Comparison of ENCODE assay signal across 11 mouse cellular contexts in the genomic region with DNA sequence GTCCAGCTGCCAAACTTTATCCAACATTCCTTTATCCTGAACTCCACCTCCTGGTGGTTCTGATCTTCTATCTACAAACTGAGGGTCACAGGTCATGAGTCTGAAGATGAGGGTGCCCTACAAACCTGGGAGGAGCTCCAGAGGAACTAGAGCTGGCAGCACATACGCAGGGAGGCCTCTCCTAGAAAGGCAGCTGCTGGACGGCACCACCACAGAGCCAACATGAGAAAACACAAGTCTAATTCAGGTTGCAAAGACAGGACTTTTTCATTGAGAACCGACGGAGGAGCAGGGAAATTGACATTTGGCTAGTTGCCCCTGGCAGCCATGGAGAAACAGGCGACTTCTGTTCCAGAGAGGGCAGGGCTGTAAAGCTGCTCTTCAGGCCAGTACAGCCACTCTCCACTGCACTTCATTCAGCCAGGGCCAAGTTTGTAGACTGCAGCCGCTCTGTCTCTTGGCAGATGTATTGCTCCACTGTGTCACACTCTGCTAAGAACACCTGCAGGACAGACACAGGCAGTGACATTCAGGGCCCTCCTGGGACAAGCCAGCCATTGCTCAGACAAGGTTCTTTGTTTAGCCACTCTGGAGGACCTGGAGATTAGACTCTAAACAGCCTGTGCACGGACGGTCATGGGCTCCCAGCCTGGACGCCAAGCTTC. TPM values are rescaled to one million over a fixed set of nuclear protein-coding genes. Genes with fewer than 3 reads are reported as not detected.
DNase-seq lines count a peak whose midpoint lies in the region; ATAC-seq and TF ChIP-seq lines count a peak whose summit lies in the region.
"Had no signal": no experiment of that assay in that cellular context is flagged by ENCODE, and none has a peak within 500 bp of the region (broad histone marks: within the 10 kb centered on the region; RNA-seq: fewer than 3 reads in every experiment).

No protein-coding gene starts in this region.

- peak overlapping the region; percentile 48; the same call in 1 of the 2 replicates for H3K27ac ChIP-seq in hindbrain, embryonic 13.5 days
- H3K27ac ChIP-seq in hindbrain, embryonic 11.5 days (ENCODE audit: low read depth, low read length) = no peak overlapping the region
- H3K27ac ChIP-seq in gastrocnemius, adult 2 months = no peak overlapping the region
- H3K27ac ChIP-seq in neural tube, embryonic 15.5 days (replicated peaks) = peak overlapping the region; percentile 56; the same call in 1 of the 2 replicates

- DNase-seq in hindbrain, embryonic 11.5 days (ENCODE audit: low spot score) = no peak
- peak; percentile 92 for DNase-seq in brain, adult 2 months (ENCODE audit: low read depth, low spot score)
- peak; percentile 57 for DNase-seq in gastrocnemius, adult 2 months
- DNase-seq in left cerebral cortex, adult 11 months (ENCODE audit: low spot score) = peak; percentile 49
- DNase-seq in embryo, embryonic 10 days (ENCODE audit: low spot score) = no peak
- DNase-seq in liver = no peak
- DNase-seq: lung, embryonic 14.5 days had no signal

- H3K27me3 ChIP-seq in hindbrain, embryonic 13.5 days = no peaks in the 10 kb centered on the region
- H3K27me3 ChIP-seq in hindbrain, embryonic 11.5 days (ENCODE audit: control insufficient read depth, insufficient read depth, low read length) = no peaks in the 10 kb centered on the region
- no peaks in the 10 kb centered on the region for H3K27me3 ChIP-seq in neural tube, embryonic 15.5 days (replicated peaks)

- H3K36me3 ChIP-seq in hindbrain, embryonic 13.5 days = peaks cover 88% of the 10 kb centered on the region
- peaks cover 20% of the 10 kb centered on the region for H3K36me3 ChIP-seq in hindbrain, embryonic 11.5 days (ENCODE audit: control insufficient read depth, insufficient read depth, low read length)
- H3K36me3 ChIP-seq in neural tube, embryonic 15.5 days = peaks cover 80% of the 10 kb centered on the region

- peak; percentile 87 for ATAC-seq in hindbrain, embryonic 13.5 days (ENCODE audit: low FRiP score)
- ATAC-seq in hindbrain, embryonic 11.5 days (ENCODE audit: low FRiP score) = no peak
- peak; percentile 91 for ATAC-seq in neural tube, embryonic 15.5 days (ENCODE audit: low FRiP score)

- no peak overlapping the region for H3K4me2 ChIP-seq in hindbrain, embryonic 13.5 days
- no peak overlapping the region for H3K4me2 ChIP-seq in hindbrain, embryonic 11.5 days (replicated peaks; ENCODE audit: low read depth, low read length)
- no peak overlapping the region for H3K4me2 ChIP-seq in neural tube, embryonic 15.5 days
- H3K4me2 ChIP-seq: lung, embryonic 14.5 days had no signal

- H3K4me1 ChIP-seq in hindbrain, embryonic 13.5 days (replicated peaks) = no peaks in the 10 kb centered on the region
- no peaks in the 10 kb centered on the region for H3K4me1 ChIP-seq in hindbrain, embryonic 11.5 days (replicated peaks; ENCODE audit: control insufficient read depth, insufficient read depth, low read length)
- no peaks in the 10 kb centered on the region for H3K4me1 ChIP-seq in neural tube, embryonic 15.5 days

- TF ChIP-seq CTCF in gastrocnemius, adult 2 months (IDR thresholded peaks at IDR 0.05) = no peak

- H3K9me3 ChIP-seq in hindbrain, embryonic 13.5 days = no peaks in the 10 kb centered on the region
- no peaks in the 10 kb centered on the region for H3K9me3 ChIP-seq in hindbrain, embryonic 11.5 days (ENCODE audit: control insufficient read depth, low read length)
- H3K9me3 ChIP-seq in neural tube, embryonic 15.5 days (replicated peaks) = no peaks in the 10 kb centered on the region

- H3K4me3 ChIP-seq in hindbrain, embryonic 13.5 days = no peak overlapping the region
- H3K4me3 ChIP-seq in hindbrain, embryonic 11.5 days (ENCODE audit: low read depth, low read length) = no peak overlapping the region
- H3K4me3 ChIP-seq in gastrocnemius, adult 2 months = no peak overlapping the region
- no peak overlapping the region for H3K4me3 ChIP-seq in neural tube, embryonic 15.5 days (replicated peaks)

- intact Hi-C loops in gastrocnemius, adult 2 months (cut with DNase I) = no loop called here

- H3K9ac ChIP-seq in hindbrain, embryonic 13.5 days = no peak overlapping the region
- no peak overlapping the region for H3K9ac ChIP-seq in hindbrain, embryonic 11.5 days (ENCODE audit: low read depth, low read length)
- no peak overlapping the region for H3K9ac ChIP-seq in neural tube, embryonic 15.5 days (replicated peaks)
- H3K9ac ChIP-seq: lung, embryonic 14.5 days had no signal

- 84% methylated on average over 9 of the region's 9 CpGs for WGBS in hindbrain, embryonic 13.5 days
- WGBS in hindbrain, embryonic 11.5 days = 91% methylated on average over 9 of the region's 9 CpGs
- WGBS in neural tube, embryonic 15.5 days = 62% methylated on average over 9 of the region's 9 CpGs

RNA-seq across cellular contexts. Expression of a gene that starts 11.8 kb away (rescaled TPM):
- 201 and 205 TPM in 2 replicates for polyA plus RNA-seq in hindbrain, embryonic 13.5 days (2015; fragmentation: Nextera tagmentation; extraction: Ambion mirVana)
- 259 and 262 TPM in 2 replicates for polyA plus RNA-seq in hindbrain, embryonic 11.5 days (2014; fragmentation: Nextera tagmentation; extraction: Ambion mirVana)
- total RNA-seq in gastrocnemius, adult 2 months (2021) = 100 to 1,000 TPM; 201 to 232 TPM
- polyA plus RNA-seq in neural tube, embryonic 15.5 days (2015; fragmentation: Nextera tagmentation; extraction: Ambion mirVana) = 195 and 200 TPM in 2 replicates

RNA-seq across cellular contexts. Expression of a gene that starts 11.9 kb away (rescaled TPM):
- 174 and 178 TPM in 2 replicates for polyA plus RNA-seq in hindbrain, embryonic 13.5 days (2015; fragmentation: Nextera tagmentation; extraction: Ambion mirVana)
- polyA plus RNA-seq in hindbrain, embryonic 11.5 days (2014; fragmentation: Nextera tagmentation; extraction: Ambion mirVana) = 173 and 178 TPM in 2 replicates
- total RNA-seq in gastrocnemius, adult 2 months (2021) = 10 to 100 TPM; 19.8 to 24.3 TPM
- polyA plus RNA-seq in neural tube, embryonic 15.5 days (2015; fragmentation: Nextera tagmentation; extraction: Ambion mirVana) = 137 and 147 TPM in 2 replicates

RNA-seq across cellular contexts. Expression of a gene that starts 16.5 kb away (rescaled TPM):
- not detected in 2 replicates for polyA plus RNA-seq in hindbrain, embryonic 13.5 days (2015; fragmentation: Nextera tagmentation; extraction: Ambion mirVana)
- not detected in 2 replicates for polyA plus RNA-seq in hindbrain, embryonic 11.5 days (2014; fragmentation: Nextera tagmentation; extraction: Ambion mirVana)
- total RNA-seq in gastrocnemius, adult 2 months (2021) = not detected
- polyA plus RNA-seq in neural tube, embryonic 15.5 days (2015; fragmentation: Nextera tagmentation; extraction: Ambion mirVana) = 4.2 TPM in 1 of 2 replicates, not detected in the other
- total RNA-seq: G1E had no signal
- polyA plus RNA-seq: G1E; lung, embryonic 14.5 days; stomach, embryonic 14.5 days had no signal

RNA-seq across cellular contexts. Expression of a gene that starts 34.4 kb away (rescaled TPM):
- polyA plus RNA-seq in hindbrain, embryonic 13.5 days (2015; fragmentation: Nextera tagmentation; extraction: Ambion mirVana) = 107 and 110 TPM in 2 replicates
- 95.7 and 105 TPM in 2 replicates for polyA plus RNA-seq in hindbrain, embryonic 11.5 days (2014; fragmentation: Nextera tagmentation; extraction: Ambion mirVana)
- total RNA-seq in gastrocnemius, adult 2 months (2021) = 10 to 100 TPM; 22.6 to 22.7 TPM
- polyA plus RNA-seq in neural tube, embryonic 15.5 days (2015; fragmentation: Nextera tagmentation; extraction: Ambion mirVana) = 95.2 and 97.9 TPM in 2 replicates

Comparison
In these comparisons a context has a peak if more than half of its experiments do, and no peak if none do; other contexts are left out.
1. H3K27ac ChIP-seq: peak in hindbrain, embryonic 13.5 days (single experiment) and neural tube, embryonic 15.5 days (single experiment); none in hindbrain, embryonic 11.5 days (single experiment) and gastrocnemius, adult 2 months (single experiment).
2. DNase-seq: peak in brain, adult 2 months (single experiment), gastrocnemius, adult 2 months (single experiment) and left cerebral cortex, adult 11 months (single experiment); none in hindbrain, embryonic 11.5 days (single experiment), embryo, embryonic 10 days (single experiment) and liver (single experiment).